Mouse (Mus musculus) forebrain, embryonic 16.5 days (tissue): Measurements from ENCODE around the gene 1810043G02Rik. TPM values are rescaled to one million over a fixed set of nuclear protein-coding genes. Genes with fewer than 3 reads are reported as not detected.
"Not testable (repeated sequence)": the region's sequence is repeated elsewhere in the genome, so short reads cannot be mapped to it uniquely, and the experiment has no call there.

Experiments used
- ATAC-seq: fragments of 200-750 bp; cut with Nextera tagmentation; 2 replicates; pipeline ENCODE4 v1.8.0; 2017; ENCODE audit warnings: mild to moderate bottlenecking, moderate library complexity
- H3K27ac ChIP-seq: fragments of 300-500 bp; sonication (generic); 2 replicates; pipeline ENCODE4 v1.5.1; 2014; ENCODE audit warnings: low read length, control low read depth
- H3K27me3 ChIP-seq: fragments of 300-500 bp; sonication (generic); replicated peaks from 2 replicates; pipeline ENCODE4 v1.6.1; 2014; ENCODE audit warnings: low read length; ENCODE audit not compliant: control insufficient read depth, insufficient read depth
- H3K36me3 ChIP-seq: fragments of 300-500 bp; sonication (generic); 2 replicates; pipeline ENCODE4 v1.6.1; 2014; ENCODE audit not compliant: control insufficient read depth, insufficient read depth
- H3K4me1 ChIP-seq: fragments of 300-500 bp; sonication (generic); replicated peaks from 2 replicates; pipeline ENCODE4 v1.6.1; 2014; ENCODE audit warnings: low read length; ENCODE audit not compliant: control insufficient read depth, insufficient read depth
- H3K4me2 ChIP-seq: fragments of 300-500 bp; sonication (generic); 2 replicates; pipeline ENCODE4 v1.6.1; 2014; ENCODE audit warnings: mild to moderate bottlenecking, low read length, control low read depth
- H3K4me3 ChIP-seq: fragments of 300-500 bp; sonication (generic); replicated peaks from 2 replicates; pipeline ENCODE4 v1.5.1; 2014; ENCODE audit warnings: mild to moderate bottlenecking, low read length, control low read depth
- H3K9ac ChIP-seq: fragments of 300-500 bp; sonication (generic); replicated peaks from 2 replicates; pipeline ENCODE4 v1.6.1; 2014; ENCODE audit warnings: low read depth, low read length, control low read depth
- H3K9me3 ChIP-seq: fragments of 300-500 bp; sonication (generic); 2 replicates; pipeline ENCODE4 v1.6.1; 2016; ENCODE audit warnings: low read length; ENCODE audit not compliant: control insufficient read depth
- whole genome bisulfite sequencing: fragments of 180-500 bp; shearing (Covaris S2); extraction: QIAGEN DNeasy Blood & Tissue Kit; methylation state at CpG from one replicate; pipeline ENCODE4 v1.1.7; 2014; 5-methylcytosine and 5-hydroxymethylcytosine counted together
- polyA plus RNA-seq: library from polyadenylated mRNA; unstranded; fragments of >200 nt; fragmentation: Nextera tagmentation; extraction: Ambion mirVana; gene quantifications from 2 replicates; pipeline ENCODE4 v1.2.1, GENCODE M21; 2015

The 1810043G02Rik gene
- 33.7 and 36.0 TPM in 2 replicates for polyA plus RNA-seq

- H3K27ac ChIP-seq: peak within 1 kb of the TSS; percentile 78
- peak; percentile 98 for ATAC-seq
- WGBS: under 1% methylated on average over 57 of the region's 57 CpGs
- no peaks in the 10 kb centered on the region for H3K9me3 ChIP-seq
- H3K36me3 ChIP-seq: no peaks in the 10 kb centered on the region
- peak within 1 kb of the TSS; percentile 86 for H3K4me3 ChIP-seq
- peak within 1 kb of the TSS; percentile 83 for H3K9ac ChIP-seq
- H3K27me3 ChIP-seq: no peaks in the 10 kb centered on the region
- H3K4me1 ChIP-seq: peaks cover 9% of the 10 kb centered on the region
- H3K4me2 ChIP-seq: peak within 1 kb of the TSS; percentile 72
Measured at GRCm38 (mm10) chr10:77978351-77979350, at the start of gene 1810043G02Rik. Gene 1810043G02Rik, plus strand, starts transcription at chr10:77978524.

GRCm38 (mm10) chr10:77939685-77940084, 38.6 kb upstream of the 1810043G02Rik start:
- Histone ChIP-seq H3K4me2 (no peak overlapping the region), H3K27ac (no peak overlapping the region), H3K27me3 (no peaks in the 10 kb centered on the region), H3K4me3 (no peak overlapping the region), H3K4me1 (no peaks in the 10 kb centered on the region), H3K36me3 (no peaks in the 10 kb centered on the region), H3K9ac (no peak overlapping the region), H3K9me3 (no peaks in the 10 kb centered on the region)
- no peak for ATAC-seq
- WGBS: 76% methylated on average over 2 of the region's 2 CpGs

- H3K9me3 ChIP-seq, H3K27me3 ChIP-seq, H3K36me3 ChIP-seq, ATAC-seq, H3K9ac ChIP-seq, H3K4me1 ChIP-seq, H3K4me3 ChIP-seq, H3K4me2 ChIP-seq, H3K27ac ChIP-seq: not testable (repeated sequence)
- 87% methylated on average over 8 of the region's 12 CpGs for whole genome bisulfite sequencing
Measured at GRCm38 (mm10) chr10:77950468-77950867, 27.9 kb upstream of the 1810043G02Rik start.

GRCm38 (mm10) chr10:77962725-77963124, 15.6 kb upstream of the 1810043G02Rik start:
- no peak overlapping the region for H3K4me3 ChIP-seq
- H3K9me3 ChIP-seq: no peaks in the 10 kb centered on the region
- H3K27me3 ChIP-seq: no peaks in the 10 kb centered on the region
- no peak for ATAC-seq
- no peaks in the 10 kb centered on the region for H3K4me1 ChIP-seq
- H3K27ac ChIP-seq: no peak overlapping the region
- 90% methylated on average over 2 of the region's 2 CpGs for WGBS
- H3K36me3 ChIP-seq: no peaks in the 10 kb centered on the region
- H3K9ac ChIP-seq: no peak overlapping the region
- H3K4me2 ChIP-seq: no peak overlapping the region

- 87% methylated on average over 6 of the region's 6 CpGs for WGBS
- Histone ChIP-seq H3K9me3 (no peaks in the 10 kb centered on the region), H3K27me3 (peaks cover 10% of the 10 kb centered on the region), H3K4me1 (no peaks in the 10 kb centered on the region), H3K36me3 (no peaks in the 10 kb centered on the region), H3K4me2 (no peak overlapping the region), H3K27ac (no peak overlapping the region), H3K4me3 (no peak overlapping the region), H3K9ac (no peak overlapping the region)
- no peak for ATAC-seq
Measured at GRCm38 (mm10) chr10:77963971-77964370, 14.4 kb upstream of the 1810043G02Rik start.

- H3K4me3 ChIP-seq: peak overlapping the region; percentile 44
- no peaks in the 10 kb centered on the region for H3K9me3 ChIP-seq
- peak overlapping the region; percentile 41 for H3K9ac ChIP-seq
- peaks cover 18% of the 10 kb centered on the region for H3K27me3 ChIP-seq
- H3K4me2 ChIP-seq: peak overlapping the region; percentile 59
- ATAC-seq: peak; percentile 92
- WGBS: 4% methylated on average over 26 of the region's 26 CpGs
- peaks cover 7% of the 10 kb centered on the region; the same call in 1 of the 2 replicates for H3K4me1 ChIP-seq
- H3K36me3 ChIP-seq: no peaks in the 10 kb centered on the region
- no peak overlapping the region for H3K27ac ChIP-seq
Measured at GRCm38 (mm10) chr10:77969274-77969972, 8.9 kb upstream of the 1810043G02Rik start.

- Histone ChIP-seq H3K9me3 (no peaks in the 10 kb centered on the region), H3K27ac (no peak overlapping the region), H3K4me1 (peaks cover 7% of the 10 kb centered on the region; the same call in 1 of the 2 replicates), H3K9ac (peak overlapping the region; percentile 41; the same call in 1 of the 2 replicates), H3K4me2 (peak overlapping the region; percentile 59), H3K4me3 (peak overlapping the region; percentile 44), H3K27me3 (peaks cover 18% of the 10 kb centered on the region), H3K36me3 (no peaks in the 10 kb centered on the region)
- WGBS: 11% methylated on average over 8 of the region's 8 CpGs
- peak; percentile 43 for ATAC-seq
Measured at GRCm38 (mm10) chr10:77969973-77970325, 8.4 kb upstream of the 1810043G02Rik start.

GRCm38 (mm10) chr10:77970481-77970880, 7.8 kb upstream of the 1810043G02Rik start, which contains the start of gene Trpm2:
Gene Trpm2, minus strand, starts transcription at chr10:77970563.
- Histone ChIP-seq H3K27ac (no peak within 1 kb of the TSS), H3K4me2 (peak within 1 kb of the TSS; percentile 59), H3K36me3 (no peaks in the 10 kb centered on the region), H3K9ac (peak within 1 kb of the TSS; percentile 41), H3K4me1 (peaks cover 7% of the 10 kb centered on the region; the same call in 1 of the 2 replicates), H3K27me3 (peaks cover 18% of the 10 kb centered on the region), H3K9me3 (no peaks in the 10 kb centered on the region), H3K4me3 (peak within 1 kb of the TSS; percentile 44)
- ATAC-seq: no peak
- 90% methylated on average over 6 of the region's 6 CpGs for WGBS

- Histone ChIP-seq H3K4me2 (no peak overlapping the region), H3K9me3 (no peaks in the 10 kb centered on the region), H3K9ac (no peak overlapping the region), H3K27me3 (peaks cover 18% of the 10 kb centered on the region), H3K36me3 (no peaks in the 10 kb centered on the region), H3K4me3 (no peak overlapping the region), H3K4me1 (peaks cover 7% of the 10 kb centered on the region; the same call in 1 of the 2 replicates), H3K27ac (no peak overlapping the region)
- WGBS: 89% methylated on average over 10 of the region's 10 CpGs
- no peak for ATAC-seq
Measured at GRCm38 (mm10) chr10:77971191-77971590, 7.1 kb upstream of the 1810043G02Rik start.
